Mouse (Mus musculus): ENCODE results near the gene Ttc16.

GRCm38 (mm10) chr2:32732695-32733094 lies 42.7 kb downstream of the Ttc16 start:
- no peak for TF ChIP-seq CTCF (IDR thresholded peaks at IDR 0.05; ENCODE audit: control insufficient read depth, insufficient read depth, insufficient read length)
- no peak for TF ChIP-seq FOSL1 (IDR thresholded peaks at IDR 0.05; ENCODE audit: insufficient read depth, low read length, poor library complexity, severe bottlenecking)
- no peak for TF ChIP-seq MYOD1 (IDR thresholded peaks at IDR 0.05; ENCODE audit: control insufficient read depth, insufficient read length, low read depth)
- TF ChIP-seq MAX (IDR thresholded peaks at IDR 0.05), result no peak

Data from C2C12 (cell line).